Comparison of ENCODE assay signal across 12 mouse cellular contexts in genomic region chr2:105604553-105605116, GRCm38 (mm10).
DNase-seq lines count a peak whose midpoint lies in the region; ATAC-seq and TF ChIP-seq lines count a peak whose summit lies in the region.
"Had no signal": no experiment of that assay in that cellular context is flagged by ENCODE, and none has a peak within 500 bp of the region (broad histone marks: within the 10 kb centered on the region; RNA-seq: fewer than 3 reads in every experiment).

No protein-coding gene starts in this region.

- POLR2A ChIA-PET in Patski (lab: Charles Lee), result interaction anchor here (0.8 kb wide), 1 partner anchor 24 kb away, joined by 3 read pairs; no protein-coding TSS in a partner anchor

- 40% methylated on average over 11 of the region's 11 CpGs for WGBS in forebrain, embryonic 15.5 days
- WGBS in forebrain, embryonic 11.5 days, result 69% methylated on average over 11 of the region's 11 CpGs
- 35% methylated on average over 11 of the region's 11 CpGs for WGBS in embryonic facial prominence, embryonic 14.5 days

- TF ChIP-seq CTCF in Patski (IDR thresholded peaks at IDR 0.05), result no peak

- in situ Hi-C loops in Patski (cut with MboI; ENCODE audit: low pct_unique_long_range_greater_than_20kb), result loop anchor here (25.0 kb wide), 1 partner anchor 483 kb away; no protein-coding TSS in a partner anchor

- no peak for DNase-seq in forebrain, embryonic 11.5 days (ENCODE audit: low spot score)
- DNase-seq in left cerebral cortex, postnatal 4 days, result peak; percentile 85
- DNase-seq in left cerebral cortex, adult 9 months (ENCODE audit: low spot score in 2 of 2), result no peak
- DNase-seq in Patski (ENCODE audit: low read depth, low spot score), result peak; percentile 73
- peak; percentile 35 for DNase-seq in embryonic facial prominence, embryonic 14.5 days (ENCODE audit: low spot score)
- DNase-seq in gastrocnemius, postnatal 36 days, result no peak
- no peak for DNase-seq in thymus, postnatal 0 days (ENCODE audit: low spot score)
- DNase-seq: gastrocnemius, postnatal 10 days; kidney, adult 18-20 months; right cerebral cortex, postnatal 25 days; thymus, adult 18-20 months had no signal

- intact Hi-C loops in left cerebral cortex, postnatal 4 days (cut with DNase I), result no loop called here
- intact Hi-C loops in gastrocnemius, postnatal 36 days (cut with DNase I), result no loop called here

- H3K9ac ChIP-seq in forebrain, embryonic 15.5 days (replicated peaks), result no peak overlapping the region
- H3K9ac ChIP-seq in forebrain, embryonic 11.5 days (ENCODE audit: low read length), result no peak overlapping the region
- no peak overlapping the region for H3K9ac ChIP-seq in embryonic facial prominence, embryonic 14.5 days (ENCODE audit: low read depth, low read length)

- H3K4me1 ChIP-seq in forebrain, embryonic 15.5 days, result peaks cover 15% of the 10 kb centered on the region; the same call in 1 of the 2 replicates
- H3K4me1 ChIP-seq in forebrain, embryonic 11.5 days (replicated peaks; ENCODE audit: control insufficient read depth, insufficient read depth, low read length), result no peaks in the 10 kb centered on the region
- H3K4me1 ChIP-seq in embryonic facial prominence, embryonic 14.5 days (ENCODE audit: control insufficient read depth, insufficient read depth, low read length), result 0 out of 2 replicates have a peak, but pooled peaks cover 5% of the 10 kb centered on the region

- H3K27me3 ChIP-seq in forebrain, embryonic 15.5 days, result no peaks in the 10 kb centered on the region
- no peaks in the 10 kb centered on the region; the same call in 1 of the 2 replicates for H3K27me3 ChIP-seq in forebrain, embryonic 11.5 days (ENCODE audit: control insufficient read depth, insufficient read depth, low read length)
- no peaks in the 10 kb centered on the region for H3K27me3 ChIP-seq in Patski
- H3K27me3 ChIP-seq in embryonic facial prominence, embryonic 14.5 days (replicated peaks; ENCODE audit: control insufficient read depth, insufficient read depth, low read length), result 0 out of 2 replicates have a peak, but pooled peaks cover 4% of the 10 kb centered on the region

- no peak overlapping the region for H3K4me2 ChIP-seq in forebrain, embryonic 15.5 days (replicated peaks)
- H3K4me2 ChIP-seq in forebrain, embryonic 11.5 days (ENCODE audit: low read depth, low read length, severe bottlenecking), result no peak overlapping the region
- H3K4me2 ChIP-seq in embryonic facial prominence, embryonic 14.5 days (ENCODE audit: low read depth, low read length), result no peak overlapping the region

- CTCF ChIA-PET in Patski (lab: Charles Lee), result no interaction called here

- no peaks in the 10 kb centered on the region for H3K9me3 ChIP-seq in forebrain, embryonic 15.5 days
- no peaks in the 10 kb centered on the region for H3K9me3 ChIP-seq in forebrain, embryonic 11.5 days (ENCODE audit: control insufficient read depth, low read length)
- no peaks in the 10 kb centered on the region for H3K9me3 ChIP-seq in embryonic facial prominence, embryonic 14.5 days (ENCODE audit: control insufficient read depth, low read length)

- H3K4me3 ChIP-seq in forebrain, embryonic 15.5 days, result no peak overlapping the region
- no peak overlapping the region for H3K4me3 ChIP-seq in forebrain, embryonic 11.5 days (ENCODE audit: low read depth, low read length)
- H3K4me3 ChIP-seq in embryonic facial prominence, embryonic 14.5 days (ENCODE audit: low read depth, low read length), result no peak overlapping the region

- H3K36me3 ChIP-seq in forebrain, embryonic 15.5 days, result no peaks in the 10 kb centered on the region
- no peaks in the 10 kb centered on the region for H3K36me3 ChIP-seq in forebrain, embryonic 11.5 days (ENCODE audit: control insufficient read depth, insufficient read depth, low read length)
- H3K36me3 ChIP-seq in embryonic facial prominence, embryonic 14.5 days (ENCODE audit: control insufficient read depth, insufficient read depth, low read length), result no peaks in the 10 kb centered on the region

- H3K27ac ChIP-seq in forebrain, embryonic 15.5 days (replicated peaks), result no peak overlapping the region
- no peak overlapping the region for H3K27ac ChIP-seq in forebrain, embryonic 11.5 days (ENCODE audit: low read depth, low read length)
- no peak overlapping the region for H3K27ac ChIP-seq in embryonic facial prominence, embryonic 14.5 days (replicated peaks; ENCODE audit: low read depth, low read length)

- ATAC-seq in forebrain, embryonic 15.5 days (replicated peaks), result 0 out of 2 replicates have a peak, but pooled peaks have one; percentile 23
- ATAC-seq in forebrain, embryonic 11.5 days (replicated peaks; ENCODE audit: low FRiP score), result no peak
- peak; percentile 71 for ATAC-seq in Patski
- peak; percentile 70; the same call in 1 of the 2 replicates for ATAC-seq in embryonic facial prominence, embryonic 14.5 days (ENCODE audit: low read depth)

Comparison
In these comparisons a context has a peak if more than half of its experiments do, and no peak if none do; other contexts are left out.
1. DNase-seq: peak in left cerebral cortex, postnatal 4 days (single experiment), Patski (single experiment) and embryonic facial prominence, embryonic 14.5 days (single experiment); none in forebrain, embryonic 11.5 days (single experiment), left cerebral cortex, adult 9 months (0 of 2), gastrocnemius, postnatal 36 days (0 of 2) and thymus, postnatal 0 days (single experiment).